Mouse (Mus musculus): Measurements from ENCODE around the gene Tmem186.

The Tmem186 gene

DNA sequence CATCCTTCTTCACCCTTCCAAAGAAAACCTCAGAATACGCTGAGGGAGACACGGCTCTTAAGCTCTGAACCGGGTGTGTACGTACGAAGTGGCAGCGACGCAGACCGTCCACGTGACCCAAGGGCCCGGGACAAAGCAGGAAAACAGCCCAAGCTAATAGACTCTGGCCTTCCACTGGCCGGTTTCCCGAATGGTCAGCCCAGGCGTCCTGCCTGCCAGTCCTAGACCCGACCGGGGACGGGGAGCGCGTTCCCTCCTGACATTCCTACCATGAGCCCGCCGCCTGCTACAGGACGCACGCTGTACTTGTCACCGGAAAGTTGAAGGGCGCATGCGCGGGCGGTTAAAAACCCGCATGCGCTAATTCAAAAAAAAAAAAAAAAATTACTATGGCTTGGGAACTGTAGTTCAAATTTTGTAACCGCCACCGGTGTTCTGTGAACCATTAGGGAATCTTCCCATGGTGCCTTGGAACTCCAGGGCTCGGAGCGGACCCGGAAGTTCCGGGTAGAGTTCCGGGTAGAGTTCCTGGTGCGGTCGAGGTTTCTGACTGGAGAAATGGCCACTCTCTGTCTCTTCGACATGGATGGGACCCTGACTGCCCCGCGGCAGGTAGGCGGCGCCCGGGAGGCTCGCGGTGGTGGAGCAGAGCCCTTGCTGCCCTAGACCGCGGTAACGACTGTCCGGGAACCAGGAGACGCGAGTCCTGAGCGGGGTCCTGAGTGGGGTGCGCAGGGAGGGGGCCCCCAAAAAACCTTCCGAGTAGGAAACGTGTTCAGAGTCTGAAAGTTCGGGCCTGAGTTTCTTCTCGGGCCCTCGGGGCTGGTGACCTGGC, at the start of gene Tmem186, which contains the start of gene Pmm2:
Gene Tmem186, minus strand, starts transcription at position 496 of the 835 bp plus-strand sequence.
Gene Pmm2, plus strand, starts transcription at position 458 of the 835 bp plus-strand sequence.
- peak; percentile 94 for DNase-seq (ENCODE audit: low read depth, low spot score)

DNA sequence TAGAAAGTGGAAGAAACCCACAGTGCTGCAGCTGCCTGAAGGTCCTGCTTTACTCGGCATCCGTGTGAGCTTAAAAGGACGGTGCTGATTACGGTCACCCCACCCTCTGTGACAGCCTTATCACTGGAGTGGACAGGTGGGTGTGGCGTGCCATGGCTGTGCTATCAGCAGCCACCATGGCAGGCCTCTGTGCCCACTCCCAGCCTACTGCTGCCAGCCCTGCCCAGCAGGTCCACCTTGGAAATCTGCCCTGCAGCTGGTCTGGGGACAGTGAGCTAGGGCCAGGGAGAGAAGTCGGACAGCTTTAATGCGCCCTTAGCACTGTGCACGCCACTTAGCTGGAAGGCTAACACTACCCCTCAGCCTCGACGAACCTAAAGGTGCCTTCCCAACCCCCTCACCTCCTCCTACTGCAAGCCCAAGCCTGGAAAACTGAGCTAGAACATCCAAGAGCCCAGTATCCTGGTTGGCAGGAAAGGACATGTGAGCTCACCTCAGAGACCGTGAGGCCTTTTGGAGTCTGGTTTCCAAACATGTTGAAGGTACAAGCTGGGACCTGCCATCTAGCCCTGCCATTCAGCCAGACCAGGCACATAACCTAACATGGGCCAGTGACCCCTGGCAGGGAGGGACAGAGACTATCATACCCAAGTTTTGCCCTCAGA, 49.5 kb upstream of the Tmem186 start:
- no peak for DNase-seq (ENCODE audit: low read depth, low spot score)

DNA sequence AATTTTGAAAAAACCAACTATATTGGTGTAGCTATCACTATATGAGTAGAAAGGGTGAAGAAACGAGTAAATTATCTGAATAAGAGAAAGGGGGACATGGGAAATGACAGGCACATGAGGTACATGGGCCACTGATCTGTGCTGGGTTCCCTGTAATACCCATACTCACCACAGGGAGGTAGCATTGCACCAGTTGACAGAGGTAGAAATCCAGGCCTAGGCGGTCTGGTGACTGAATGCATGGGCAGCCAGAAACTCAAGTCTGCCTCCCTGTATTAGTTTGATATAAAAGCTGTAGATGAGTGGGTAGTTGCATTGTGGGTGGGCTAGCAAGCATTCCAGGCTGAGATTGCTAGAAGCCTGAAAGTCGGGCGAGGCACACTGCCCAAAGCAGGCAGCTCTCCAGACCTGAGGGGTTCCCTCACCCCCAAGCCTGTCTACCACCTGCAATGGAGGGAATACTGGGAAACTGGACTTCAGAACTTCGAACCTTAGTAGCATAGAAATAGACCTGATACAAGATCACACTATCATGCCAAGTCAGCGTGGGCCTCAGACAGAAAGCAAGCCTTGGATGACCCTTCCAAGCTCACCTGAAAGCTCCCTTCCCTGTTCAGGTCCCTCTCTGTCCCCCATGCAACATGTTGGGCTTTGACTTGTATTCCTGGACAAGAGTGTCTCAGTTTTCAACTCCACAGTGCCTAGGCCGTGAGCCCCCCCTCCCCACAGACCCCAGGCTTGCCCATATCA, 48.8 kb upstream of the Tmem186 start:
- DNase-seq (ENCODE audit: low read depth, low spot score) = peak; percentile 79

DNA sequence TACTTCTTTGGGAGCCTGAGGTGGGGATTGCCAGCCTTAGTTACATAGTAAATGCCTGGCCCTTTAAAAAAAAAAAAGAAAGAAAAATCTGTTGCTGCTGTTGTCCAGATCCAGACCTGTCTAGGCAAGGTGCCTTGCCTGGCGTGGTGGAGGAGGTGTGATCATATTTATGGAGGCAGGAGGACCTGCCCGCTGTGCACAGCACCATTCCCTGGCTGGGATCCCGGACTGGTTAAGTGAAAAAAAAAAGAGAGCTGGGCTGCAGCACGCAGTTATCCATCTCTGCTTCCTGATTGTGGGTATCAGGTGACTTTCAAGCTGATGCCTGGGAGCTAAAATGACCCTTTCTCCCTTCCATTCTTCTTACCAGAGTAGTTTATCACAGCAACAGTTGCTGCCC, 47.6 kb upstream of the Tmem186 start:
- DNase-seq (ENCODE audit: low read depth, low spot score) = no peak

DNA sequence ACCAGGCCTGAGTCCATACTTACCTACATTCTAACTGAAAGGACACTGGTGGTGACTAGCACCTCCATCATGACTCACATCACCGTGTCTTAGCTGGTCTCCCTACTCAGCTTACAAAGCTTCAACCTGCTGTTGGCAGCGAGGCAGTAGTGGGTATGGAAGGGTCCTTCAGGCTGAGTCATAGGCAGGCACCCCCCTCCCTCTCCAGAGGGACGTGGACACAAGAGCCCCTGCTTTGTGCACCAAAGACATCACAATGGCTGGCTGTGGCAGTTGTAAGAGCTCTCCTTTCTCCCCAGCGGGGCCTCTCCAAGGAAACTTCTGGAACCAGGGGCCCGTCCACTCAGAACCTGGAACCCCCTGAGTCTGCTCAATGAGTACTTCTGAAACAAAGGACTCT, 43.0 kb upstream of the Tmem186 start, which contains the start of gene Gm5767:
Gene Gm5767, plus strand, starts transcription at position 301 of the 400 bp plus-strand sequence.
- DNase-seq (ENCODE audit: low read depth, low spot score) = no peak

DNA sequence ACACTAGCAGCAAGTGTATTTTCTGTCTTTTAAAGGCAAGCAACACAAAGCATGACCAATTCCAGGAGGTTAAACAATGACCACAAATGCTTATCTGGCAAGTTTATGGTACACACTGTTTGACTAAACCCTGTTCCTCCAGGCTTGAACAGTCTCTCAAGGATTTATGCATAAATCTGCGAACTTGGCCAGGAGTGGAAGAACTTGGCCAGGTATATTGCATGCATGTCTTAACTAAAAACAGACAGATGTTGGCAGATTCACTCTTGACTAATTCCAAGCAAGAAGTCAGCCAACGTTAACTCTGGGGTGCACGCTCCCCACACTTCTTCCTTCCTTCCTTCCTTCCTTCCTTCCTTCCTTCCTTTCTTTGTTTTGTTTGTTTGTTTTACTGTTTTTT, 42.3 kb upstream of the Tmem186 start:
- DNase-seq (ENCODE audit: low read depth, low spot score) = no peak

DNA sequence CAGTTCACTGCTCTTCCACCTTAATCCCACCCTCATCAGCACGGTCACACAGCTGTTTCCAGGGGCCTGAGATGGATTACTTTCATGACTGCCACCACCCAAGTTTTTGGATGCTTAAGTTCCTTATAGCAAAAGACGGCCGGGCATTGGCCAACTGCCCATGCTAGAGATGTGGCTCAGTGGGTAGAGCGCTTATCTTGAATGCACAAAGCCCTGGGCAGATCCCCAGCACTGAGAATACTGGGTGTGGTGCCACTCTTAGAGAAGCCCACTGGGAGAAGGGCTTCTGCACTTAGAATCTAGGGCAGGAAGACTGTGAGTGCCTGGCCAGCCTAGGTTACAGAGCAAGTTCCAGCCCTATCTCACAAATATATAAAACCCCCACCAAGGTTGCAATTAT, 41.2 kb upstream of the Tmem186 start:
- DNase-seq (ENCODE audit: low read depth, low spot score) = no peak

DNA sequence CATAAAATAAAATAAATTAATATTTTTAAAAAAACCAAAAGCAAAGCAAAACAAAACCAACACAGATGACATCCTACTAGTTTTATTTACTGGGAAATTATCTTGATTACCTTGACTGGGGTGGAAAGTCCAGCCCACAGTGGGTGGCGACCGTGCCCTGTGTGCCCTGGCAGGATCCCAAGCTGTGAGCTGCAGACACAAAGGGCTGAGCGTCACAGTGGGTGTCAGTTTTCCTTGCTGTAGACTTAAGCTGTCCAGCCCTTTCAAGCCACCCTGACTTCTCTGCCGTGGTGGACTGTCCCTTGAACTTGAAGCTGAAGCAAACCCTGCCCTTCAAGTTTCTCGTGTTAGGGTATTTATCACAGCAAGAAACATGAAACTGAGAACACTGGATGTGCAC, 40.5 kb upstream of the Tmem186 start:
- no peak for DNase-seq (ENCODE audit: low read depth, low spot score)

DNA sequence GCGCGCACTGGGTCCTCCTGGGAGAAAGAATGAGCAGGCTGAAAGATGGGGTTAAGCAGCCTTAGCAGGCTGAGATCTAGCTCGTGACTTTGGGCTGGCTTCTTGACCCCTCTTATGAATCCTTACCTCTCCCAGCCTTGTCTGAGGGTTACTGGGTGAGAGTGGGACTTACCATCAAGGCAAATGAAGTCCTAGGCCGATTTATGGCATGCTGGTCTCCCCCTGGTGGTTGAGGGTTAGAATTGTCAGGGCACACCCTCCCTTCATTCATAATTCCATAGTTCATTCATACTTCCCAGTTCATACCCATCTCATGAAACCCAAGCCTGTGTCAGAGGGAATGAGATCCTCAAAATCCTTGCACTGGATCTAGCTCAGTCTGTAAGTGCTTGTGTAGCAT, 39.3 kb upstream of the Tmem186 start:
- peak; percentile 66 for DNase-seq (ENCODE audit: low read depth, low spot score)

DNA sequence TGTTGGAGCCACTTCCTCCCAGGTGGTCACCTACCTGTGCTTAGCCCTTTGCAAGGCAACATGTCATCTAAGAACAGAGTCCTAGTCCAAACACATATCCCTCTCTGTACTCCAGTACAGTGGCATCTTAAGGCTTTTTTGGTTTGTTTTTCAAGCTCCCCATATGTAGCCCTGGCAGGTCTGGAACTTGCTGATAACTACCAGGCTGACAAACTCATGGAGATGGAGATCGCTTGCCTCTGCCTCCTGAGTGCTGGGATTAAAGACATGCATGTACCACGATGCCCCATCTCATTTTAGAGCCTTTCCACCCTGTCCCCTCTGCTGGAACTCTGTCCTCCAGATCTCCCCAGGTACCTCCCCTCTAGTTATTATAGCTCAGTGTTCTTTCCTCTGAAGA, 38.7 kb upstream of the Tmem186 start:
- no peak for DNase-seq (ENCODE audit: low read depth, low spot score)

DNA sequence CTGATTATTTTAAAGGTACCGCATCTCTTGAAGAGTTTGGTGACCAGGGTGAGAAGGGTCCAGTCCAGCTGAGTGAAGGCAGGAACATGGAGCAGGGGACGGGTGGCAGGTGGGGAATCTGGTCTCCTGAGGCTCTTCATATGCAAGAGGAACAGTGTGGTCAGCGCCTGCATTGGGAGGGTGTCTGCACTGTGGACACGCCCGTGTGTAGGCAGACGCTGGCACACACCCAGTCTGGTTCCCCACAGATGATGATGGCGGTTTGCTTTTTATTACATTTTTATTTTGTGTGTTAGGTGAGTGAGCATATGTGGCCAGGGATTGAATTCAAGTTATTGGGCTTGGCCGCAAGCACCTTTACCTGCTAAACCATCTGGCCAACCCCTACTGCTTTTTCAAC, 38.0 kb upstream of the Tmem186 start:
- DNase-seq (ENCODE audit: low read depth, low spot score) = no peak

DNA sequence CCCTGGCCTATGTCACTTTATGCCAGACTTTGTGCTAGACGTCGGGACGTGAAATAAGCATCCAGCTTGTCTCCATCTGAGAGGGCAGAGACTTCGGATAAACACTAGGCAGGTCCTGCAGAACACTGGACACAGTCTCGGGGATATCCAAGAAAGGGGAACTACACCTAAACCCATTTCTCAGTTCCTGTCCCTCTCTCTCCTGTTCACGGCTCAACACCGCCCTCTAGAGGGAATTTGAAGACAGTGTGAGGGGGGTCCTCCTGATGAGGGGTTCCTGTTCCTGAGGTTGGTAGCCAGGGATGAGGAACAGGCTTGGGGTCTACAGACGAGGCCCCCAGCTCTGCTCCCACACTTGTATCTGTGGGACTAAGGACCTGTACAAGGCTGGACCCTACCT, 36.7 kb upstream of the Tmem186 start:
- DNase-seq (ENCODE audit: low read depth, low spot score) = peak; percentile 86

DNA sequence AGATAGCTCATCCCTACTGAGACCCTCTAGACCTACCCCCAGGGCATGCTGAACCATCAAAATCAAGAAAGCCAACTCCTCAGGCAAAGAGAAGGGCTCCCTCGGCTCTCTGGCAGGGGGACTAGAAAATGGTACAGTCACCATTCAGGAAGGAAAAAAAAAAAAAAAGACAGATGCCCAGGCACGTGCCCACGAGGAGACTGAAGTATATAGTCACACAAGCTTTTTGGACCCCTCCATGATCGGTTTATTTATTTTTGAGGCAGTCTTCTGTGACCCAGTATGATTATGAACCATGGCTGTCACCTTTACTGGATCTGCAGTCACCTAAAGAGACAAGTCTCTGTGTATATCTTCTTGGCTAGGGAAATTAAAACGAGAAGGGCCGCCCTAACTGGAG, 35.8 kb upstream of the Tmem186 start:
- DNase-seq (ENCODE audit: low read depth, low spot score) = no peak

DNA sequence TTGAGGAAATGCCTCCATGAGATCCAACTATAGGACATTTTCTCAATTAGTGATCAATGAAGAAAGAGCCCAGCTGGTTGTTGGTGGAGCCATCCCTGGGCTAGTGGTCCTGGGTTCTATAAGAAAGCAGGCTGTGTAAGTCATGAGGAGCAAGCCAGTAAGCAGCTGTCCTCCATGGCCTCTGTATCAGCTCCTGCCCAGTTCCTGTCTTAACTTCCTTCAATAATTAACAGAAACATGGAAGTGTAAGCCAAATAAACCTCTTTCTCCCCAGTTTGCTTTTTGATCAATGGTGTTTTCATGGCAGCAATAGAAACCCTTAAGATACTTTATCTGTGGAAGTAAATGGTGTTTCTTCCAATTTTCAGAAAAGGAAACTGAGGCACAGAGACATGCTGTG, 35.3 kb upstream of the Tmem186 start:
- no peak for DNase-seq (ENCODE audit: low read depth, low spot score)

DNA sequence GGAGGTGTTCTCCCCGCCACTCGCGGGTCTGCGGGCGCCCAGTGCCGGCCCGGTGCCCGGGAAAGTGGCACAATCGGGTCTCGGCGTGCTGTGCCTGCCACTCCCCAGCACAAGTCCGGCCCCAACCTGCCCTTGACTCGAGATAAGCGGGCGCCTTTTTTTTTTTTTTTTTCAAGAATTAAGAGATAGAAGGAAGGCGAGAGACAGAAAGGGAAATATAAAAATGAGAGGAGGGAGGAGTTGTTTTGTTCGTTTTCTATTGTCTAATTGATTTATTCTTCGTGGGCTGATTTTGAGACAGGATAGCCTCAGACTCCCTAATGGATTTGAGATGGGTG, 34.8 kb upstream of the Tmem186 start:
- DNase-seq (ENCODE audit: low read depth, low spot score) = no peak

DNA sequence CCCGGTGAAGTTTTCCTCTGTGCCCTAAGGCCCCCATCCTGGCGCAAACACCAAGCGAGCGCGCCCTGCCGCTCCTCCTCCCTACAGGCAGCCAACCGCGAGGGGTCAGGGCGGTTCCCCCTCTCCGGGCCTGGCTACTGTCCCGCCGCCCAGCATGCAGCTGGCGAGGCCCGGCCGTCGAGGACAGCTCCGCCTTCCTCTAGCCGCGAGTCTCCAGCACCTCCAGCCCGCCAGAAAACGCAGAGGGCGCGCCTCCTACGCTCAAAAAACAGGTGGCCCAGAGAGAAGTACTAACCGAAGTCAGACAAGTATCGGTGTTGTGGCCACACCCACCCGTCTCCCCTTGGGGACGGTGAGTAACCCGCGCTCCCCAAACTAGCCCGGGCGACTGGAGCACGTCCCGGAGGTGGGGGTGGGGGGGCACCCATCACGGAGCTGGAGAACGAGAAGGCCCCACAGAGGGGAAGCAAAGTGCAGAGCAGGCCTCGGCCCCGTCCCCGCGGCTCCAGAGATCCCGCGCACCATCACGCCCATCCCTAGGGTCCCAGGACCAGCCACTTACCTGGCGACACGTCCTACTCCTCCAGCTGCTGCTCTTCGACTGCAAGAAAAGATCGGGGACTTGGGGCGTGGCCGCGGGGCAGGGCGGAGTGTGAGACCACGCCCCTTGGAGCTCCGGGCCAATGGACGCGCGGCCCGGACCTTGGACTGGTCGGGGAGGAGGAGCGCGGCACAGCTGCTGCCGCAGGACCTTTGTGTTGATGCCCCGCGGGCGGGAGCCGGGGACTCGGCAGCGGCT, 34.2 kb upstream of the Tmem186 start, which contains the start of gene Carhsp1:
Gene Carhsp1, minus strand, starts transcription at position 605 of the 799 bp plus-strand sequence.
- DNase-seq (ENCODE audit: low read depth, low spot score) = peak; percentile 97

DNA sequence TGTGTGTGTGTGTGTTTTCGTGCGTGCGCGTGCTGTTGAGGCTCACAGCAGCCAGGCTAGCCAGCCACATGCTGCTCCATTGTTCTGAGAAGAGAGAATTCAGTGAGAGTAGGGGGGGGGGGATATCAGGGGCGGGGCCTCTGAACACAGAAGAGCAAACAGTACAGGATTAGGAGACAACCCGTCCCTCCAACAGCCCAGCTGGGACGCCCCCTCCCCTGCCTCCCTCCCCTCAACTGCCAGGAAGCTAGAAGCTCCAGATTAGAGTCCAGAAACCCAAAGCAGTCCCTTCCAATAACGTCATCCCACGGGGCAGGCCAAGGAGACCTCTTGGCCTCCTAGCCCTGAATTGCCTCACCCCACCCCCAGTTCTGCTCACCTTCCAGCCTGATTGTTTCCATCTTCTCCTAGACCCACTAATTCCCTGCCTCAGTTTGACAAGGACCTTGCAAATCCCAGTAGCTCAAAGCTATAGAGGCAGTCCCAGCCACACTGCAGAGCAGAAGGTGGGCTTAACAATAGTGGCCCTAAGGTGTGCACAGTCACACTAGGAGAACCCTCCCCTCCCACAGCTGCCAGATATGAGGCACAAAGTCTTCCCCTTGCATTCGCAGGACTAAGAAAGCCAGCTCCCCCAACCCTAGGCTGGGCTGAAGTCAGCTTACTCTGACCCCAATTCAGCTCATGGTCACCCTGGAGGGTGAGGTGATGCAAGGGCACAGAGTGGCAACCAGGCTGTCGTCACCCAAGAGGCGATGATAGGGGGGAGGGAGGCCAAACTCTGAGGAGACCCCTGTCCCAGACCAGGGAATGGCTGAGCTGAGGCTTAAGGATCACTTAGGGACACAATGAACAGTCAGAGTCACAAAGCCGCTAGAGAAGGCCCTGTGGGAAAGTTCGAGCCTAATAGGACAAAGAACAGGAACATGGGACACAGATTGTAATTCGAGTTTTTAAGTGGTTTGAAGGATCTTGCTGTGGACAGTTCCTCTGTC, 32.8 kb upstream of the Tmem186 start:
- peak; percentile 60 for DNase-seq (ENCODE audit: low read depth, low spot score)

DNA sequence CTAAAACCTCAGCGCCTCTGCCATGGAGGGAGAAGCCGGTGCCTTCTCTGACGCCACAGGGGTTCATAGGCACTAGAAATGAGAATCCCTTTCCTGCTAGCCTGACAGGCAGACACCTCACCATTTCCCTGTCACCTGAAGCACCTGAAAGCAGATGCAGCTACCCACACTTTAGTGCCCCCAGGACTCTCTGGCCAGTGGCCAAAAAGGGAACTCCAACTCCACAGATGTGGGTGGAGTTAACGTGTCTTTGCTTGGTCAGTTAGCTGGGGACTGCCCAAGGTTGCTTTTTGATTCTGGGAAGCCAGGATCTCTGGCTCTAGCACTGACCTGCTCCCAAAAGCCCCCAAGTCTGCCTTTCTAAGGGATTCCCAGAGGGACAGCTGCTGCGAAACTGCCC, 31.9 kb upstream of the Tmem186 start:
- peak; percentile 23 for DNase-seq (ENCODE audit: low read depth, low spot score)

DNA sequence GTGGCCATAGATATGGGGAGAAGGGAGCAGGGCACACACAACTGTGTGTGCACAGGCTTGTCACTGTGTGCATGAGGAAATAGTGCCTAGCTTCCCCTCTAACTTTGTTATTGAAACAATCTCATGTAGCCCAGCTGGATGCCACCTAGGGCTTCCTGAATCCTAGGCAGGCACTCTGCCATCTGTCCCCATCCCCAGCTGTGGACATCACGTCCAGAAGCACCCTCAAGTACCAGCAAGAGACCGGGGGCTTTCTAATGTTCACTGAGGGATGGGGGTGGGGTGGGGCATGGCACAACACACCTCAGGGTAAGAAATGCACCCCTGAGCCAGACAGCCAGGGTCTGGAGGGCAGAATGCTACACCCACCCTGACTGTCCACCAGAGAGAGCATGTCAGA, 30.9 kb upstream of the Tmem186 start:
- no peak for DNase-seq (ENCODE audit: low read depth, low spot score)

DNA sequence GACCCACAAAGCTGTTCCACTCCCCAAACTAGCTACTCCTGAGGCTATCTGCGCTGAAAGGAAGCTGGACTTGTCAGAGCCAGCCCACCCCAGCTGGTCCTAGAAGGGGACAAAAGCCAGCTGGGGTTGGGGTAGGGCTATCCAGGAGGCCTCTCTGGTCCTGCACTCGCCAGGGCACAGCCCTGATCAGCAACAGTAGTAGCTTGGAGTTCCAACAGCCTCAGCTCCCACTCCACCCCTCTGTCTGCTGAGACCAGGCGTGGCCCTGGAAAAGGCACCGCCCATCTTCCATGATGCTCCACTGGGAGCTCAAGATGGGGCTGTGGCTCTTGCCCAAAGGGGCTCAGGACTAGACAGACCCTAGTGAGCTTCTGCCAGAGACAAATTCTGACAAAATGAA, 30.3 kb upstream of the Tmem186 start:
- DNase-seq (ENCODE audit: low read depth, low spot score) = no peak
